Mouse (Mus musculus): ENCODE measurements around the gene Sgms2.

- TF ChIP-seq CTCF (IDR thresholded peaks at IDR 0.05; ENCODE audit: low read depth) (no peak), EP300 (optimal IDR thresholded peaks at IDR 0.05) (no peak)
Observed at GRCm38 (mm10) chr3:131356026-131356425, 135.2 kb downstream of the Sgms2 start.
